Mouse (Mus musculus) megakaryocyte, embryonic 14.5 days (primary cell): ENCODE data around the gene S100a3.

Experiments used
- FLI1 ChIP-seq: IDR thresholded peaks from 2 replicates; pipeline ENCODE4 v1.6.1; 2012; ENCODE audit warnings: low read length, inconsistent platforms, mixed read lengths
- GATA1 ChIP-seq: IDR thresholded peaks from 3 replicates; pipeline ENCODE4 v1.6.1; 2012; ENCODE audit warnings: mixed read lengths, low read length, inconsistent platforms, borderline replicate concordance

DNA sequence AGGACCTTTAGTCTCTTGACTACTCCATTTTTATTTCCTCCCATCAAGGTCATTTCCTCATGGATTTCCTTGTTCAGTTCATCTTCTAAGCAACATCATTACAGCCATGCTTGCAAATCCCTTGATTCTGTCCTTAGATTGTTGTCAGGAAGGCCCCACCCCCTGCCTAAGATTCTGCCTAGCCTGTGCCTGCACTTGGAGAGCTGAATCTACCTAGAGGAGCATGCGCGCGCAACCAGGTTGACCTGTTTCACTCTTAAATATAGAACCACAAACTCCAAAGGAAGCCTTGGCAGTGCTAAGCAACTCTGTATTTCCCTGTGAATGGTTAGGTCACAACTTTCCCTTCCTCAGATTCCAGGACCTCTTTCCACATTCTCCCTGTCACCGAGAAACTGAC, 42.7 kb upstream of the S100a3 start:
- no peak for TF ChIP-seq GATA1
- no peak for TF ChIP-seq FLI1
